Mouse (Mus musculus) midbrain, embryonic 14.5 days (tissue): ENCODE results near the gene Zfp689. TPM values are rescaled to one million over a fixed set of nuclear protein-coding genes. Genes with fewer than 3 reads are reported as not detected.
A peak's percentile ranks its signal among the peaks of the same experiment; 100 is the strongest.
"Not testable (repeated sequence)": the region's sequence is repeated elsewhere in the genome, so short reads cannot be mapped to it uniquely, and the experiment has no call there.

ENCODE experiments used
- ATAC-seq: fragments of 200-750 bp; cut with Nextera tagmentation; 2 replicates; pipeline ENCODE4 v1.8.0; 2017; ENCODE audit warnings: moderate number of reproducible peaks, moderate library complexity; ENCODE audit not compliant: low FRiP score, low TSS enrichment
- DNase-seq: peaks from one replicate; pipeline ENCODE4 v3.0.0-alpha.2; 2015
- H3K27ac ChIP-seq: fragments of 300-500 bp; sonication (generic); replicated peaks from 2 replicates; pipeline ENCODE4 v1.5.1; 2014; ENCODE audit warnings: mild to moderate bottlenecking, low read depth, low read length, moderate library complexity
- H3K27me3 ChIP-seq: fragments of 300-500 bp; sonication (generic); 2 replicates; pipeline ENCODE4 v1.6.1; 2014; ENCODE audit warnings: low read length, control low read depth, mixed read lengths; ENCODE audit not compliant: control insufficient read depth, insufficient read depth
- H3K36me3 ChIP-seq: fragments of 300-500 bp; sonication (generic); 2 replicates; pipeline ENCODE4 v1.6.1; 2014; ENCODE audit warnings: low read length, control low read depth; ENCODE audit not compliant: control insufficient read depth, insufficient read depth
- H3K4me1 ChIP-seq: fragments of 300-500 bp; sonication (generic); 2 replicates; pipeline ENCODE4 v1.6.1; 2014; ENCODE audit warnings: mild to moderate bottlenecking, antibody characterized with exemption, low read length, control low read depth; ENCODE audit not compliant: control insufficient read depth, insufficient read depth
- H3K4me2 ChIP-seq: fragments of 300-500 bp; sonication (generic); 2 replicates; pipeline ENCODE4 v1.6.1; 2014; ENCODE audit warnings: mild to moderate bottlenecking, low read length, moderate library complexity
- H3K4me3 ChIP-seq: fragments of 300-500 bp; sonication (generic); replicated peaks from 2 replicates; pipeline ENCODE4 v1.5.1; 2014; ENCODE audit warnings: low read depth, low read length
- H3K9ac ChIP-seq: fragments of 300-500 bp; sonication (generic); replicated peaks from 2 replicates; pipeline ENCODE4 v1.6.1; 2014; ENCODE audit warnings: mild to moderate bottlenecking, low read length, moderate library complexity
- H3K9me3 ChIP-seq: fragments of 300-500 bp; sonication (generic); 2 replicates; pipeline ENCODE4 v1.6.1; 2016; ENCODE audit warnings: low read length, control low read depth, mixed read lengths; ENCODE audit not compliant: control insufficient read depth
- whole genome bisulfite sequencing: fragments of 180-500 bp; shearing (Covaris S2); extraction: QIAGEN DNeasy Blood & Tissue Kit; methylation state at CpG from one replicate; pipeline ENCODE4 v1.1.7; 2014; 5-methylcytosine and 5-hydroxymethylcytosine counted together
- polyA plus RNA-seq: library from polyadenylated mRNA; unstranded; fragments of >200 nt; fragmentation: Nextera tagmentation; extraction: Ambion mirVana; gene quantifications from 2 replicates; pipeline ENCODE4 v1.2.1, GENCODE M21; 2014

The Zfp689 gene
- polyA plus RNA-seq, 1 experiment from 2014 or later, result 16.1 TPM

- not testable (repeated sequence) for H3K9ac ChIP-seq, H3K27me3 ChIP-seq, DNase-seq, H3K4me1 ChIP-seq, H3K9me3 ChIP-seq, H3K27ac ChIP-seq, H3K4me3 ChIP-seq, ATAC-seq, H3K4me2 ChIP-seq
- peaks cover 41% of the 10 kb centered on the region for H3K36me3 ChIP-seq
- WGBS, result 98% methylated on average over 7 of the region's 8 CpGs
Observed at GRCm38 (mm10) chr7:127459311-127459710, 10.4 kb upstream of the Zfp689 start, which contains the start of gene Prr14. Gene Prr14 (plus strand): TSS chr7:127459611.

GRCm38 (mm10) chr7:127458371-127459122, 9.6 kb upstream of the Zfp689 start:
- H3K4me2 ChIP-seq, H3K27ac ChIP-seq, ATAC-seq, H3K27me3 ChIP-seq, H3K4me3 ChIP-seq, DNase-seq, H3K9ac ChIP-seq, H3K4me1 ChIP-seq, H3K9me3 ChIP-seq: not testable (repeated sequence)
- peaks cover 41% of the 10 kb centered on the region for H3K36me3 ChIP-seq
- WGBS, result 90% methylated on average over 3 of the region's 3 CpGs

- no peak overlapping the region for H3K27ac ChIP-seq
- H3K4me1 ChIP-seq, result peaks cover 26% of the 10 kb centered on the region
- DNase-seq, result no peak
- ATAC-seq, result no peak
- H3K27me3 ChIP-seq, result no peaks in the 10 kb centered on the region
- no peak overlapping the region for H3K9ac ChIP-seq
- H3K36me3 ChIP-seq, result peaks cover 28% of the 10 kb centered on the region
- no peak overlapping the region for H3K4me3 ChIP-seq
- no peaks in the 10 kb centered on the region for H3K9me3 ChIP-seq
- no peak overlapping the region for H3K4me2 ChIP-seq
- 96% methylated on average over 7 of the region's 7 CpGs for WGBS
Observed at GRCm38 (mm10) chr7:127454905-127455304, 5.9 kb upstream of the Zfp689 start.

DNA sequence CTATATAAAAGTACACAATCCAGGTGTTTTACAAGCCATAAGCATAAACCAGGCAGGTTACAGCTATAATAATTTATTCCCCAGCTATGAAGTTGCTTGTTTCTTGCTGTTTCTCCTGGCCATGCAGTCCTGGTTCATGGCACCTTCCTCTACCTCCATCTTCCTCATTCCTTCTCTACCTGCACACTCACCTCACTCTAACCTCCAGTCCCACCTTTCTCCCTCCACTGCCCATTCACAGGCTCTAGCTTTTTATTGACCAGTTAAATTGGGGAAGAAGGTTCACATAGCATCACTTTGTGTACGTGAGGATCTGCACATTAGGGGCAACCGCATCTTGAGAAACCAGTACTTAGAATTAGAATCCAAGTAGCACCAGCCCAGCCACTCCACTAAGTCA, 4.1 kb upstream of the Zfp689 start:
- WGBS, result 99% methylated on average over 2 of the region's 2 CpGs
- Histone ChIP-seq H3K4me2 (no peak overlapping the region), H3K27me3 (no peaks in the 10 kb centered on the region), H3K36me3 (peaks cover 22% of the 10 kb centered on the region), H3K4me1 (peaks cover 31% of the 10 kb centered on the region), H3K4me3 (no peak overlapping the region), H3K9me3 (no peaks in the 10 kb centered on the region), H3K27ac (no peak overlapping the region), H3K9ac (no peak overlapping the region)
- ATAC-seq (no peak), DNase-seq (no peak)

DNA sequence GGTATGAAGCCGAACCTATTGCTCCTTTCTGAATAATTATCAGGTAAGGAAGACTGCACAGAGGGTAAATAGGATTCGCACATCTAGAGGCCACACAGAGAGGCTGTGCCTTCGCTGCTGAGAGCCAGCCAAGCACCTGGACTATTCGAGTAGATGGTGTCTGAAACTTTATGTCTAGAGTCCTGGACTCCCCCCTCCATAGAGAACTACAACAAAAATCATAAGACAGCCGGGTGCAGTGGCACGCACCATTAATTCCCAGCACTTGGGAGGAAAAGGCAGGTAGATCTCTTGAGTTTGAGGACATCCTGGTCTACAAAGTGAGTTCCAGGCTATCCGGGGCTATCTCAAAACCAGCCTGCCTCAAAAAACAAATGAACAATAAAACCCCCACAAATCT, 1.0 kb upstream of the Zfp689 start:
- Histone ChIP-seq H3K4me3 (peak overlapping the region; percentile 93), H3K9ac (peak overlapping the region; percentile 42), H3K27me3 (no peaks in the 10 kb centered on the region), H3K4me2 (peak overlapping the region; percentile 69), H3K36me3 (peaks cover 9% of the 10 kb centered on the region), H3K27ac (no peak overlapping the region), H3K4me1 (peaks cover 37% of the 10 kb centered on the region), H3K9me3 (no peaks in the 10 kb centered on the region)
- no peak for DNase-seq
- WGBS, result 80% methylated on average over 7 of the region's 7 CpGs
- no peak for ATAC-seq

DNA sequence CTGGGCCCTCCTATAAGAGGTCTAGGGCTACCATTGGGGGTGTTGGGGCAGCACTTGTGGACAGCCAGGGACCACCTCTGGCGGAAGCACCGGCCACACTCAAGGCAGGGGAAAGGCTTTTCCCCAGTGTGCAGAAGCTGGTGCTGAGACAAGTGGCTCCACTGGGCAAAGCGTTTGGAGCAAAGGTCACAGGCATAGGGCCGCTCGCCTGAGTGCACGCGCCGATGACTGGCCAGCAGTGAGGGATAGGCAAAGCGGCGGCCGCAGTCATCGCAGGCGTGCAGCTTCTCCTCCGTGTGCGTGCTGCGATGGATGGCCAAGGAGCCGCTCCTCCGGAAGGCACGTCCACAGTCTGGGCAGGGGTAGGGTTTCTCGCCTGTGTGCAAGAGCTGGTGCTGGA, 5.0 kb downstream of the Zfp689 start:
- peaks cover 38% of the 10 kb centered on the region for H3K36me3 ChIP-seq
- no peaks in the 10 kb centered on the region for H3K9me3 ChIP-seq
- DNase-seq (no peak), ATAC-seq (no peak)
- no peaks in the 10 kb centered on the region for H3K27me3 ChIP-seq
- no peak overlapping the region for H3K4me3 ChIP-seq
- no peak overlapping the region for H3K4me2 ChIP-seq
- H3K27ac ChIP-seq, result no peak overlapping the region
- no peak overlapping the region for H3K9ac ChIP-seq
- H3K4me1 ChIP-seq, result peaks cover 8% of the 10 kb centered on the region; the same call in 1 of the 2 replicates
- WGBS, result 91% methylated on average over 20 of the region's 20 CpGs

GRCm38 (mm10) chr7:127437724-127438123, 11.2 kb downstream of the Zfp689 start:
- no peak overlapping the region for H3K27ac ChIP-seq
- no peak overlapping the region for H3K4me2 ChIP-seq
- H3K4me3 ChIP-seq, result no peak overlapping the region
- H3K4me1 ChIP-seq, result no peaks in the 10 kb centered on the region
- 84% methylated on average over 3 of the region's 3 CpGs for WGBS
- no peak overlapping the region for H3K9ac ChIP-seq
- DNase-seq (no peak), ATAC-seq (no peak)
- peaks cover 11% of the 10 kb centered on the region for H3K36me3 ChIP-seq
- H3K9me3 ChIP-seq, result peaks cover 5% of the 10 kb centered on the region; the same call in 1 of the 2 replicates
- no peaks in the 10 kb centered on the region for H3K27me3 ChIP-seq

DNA sequence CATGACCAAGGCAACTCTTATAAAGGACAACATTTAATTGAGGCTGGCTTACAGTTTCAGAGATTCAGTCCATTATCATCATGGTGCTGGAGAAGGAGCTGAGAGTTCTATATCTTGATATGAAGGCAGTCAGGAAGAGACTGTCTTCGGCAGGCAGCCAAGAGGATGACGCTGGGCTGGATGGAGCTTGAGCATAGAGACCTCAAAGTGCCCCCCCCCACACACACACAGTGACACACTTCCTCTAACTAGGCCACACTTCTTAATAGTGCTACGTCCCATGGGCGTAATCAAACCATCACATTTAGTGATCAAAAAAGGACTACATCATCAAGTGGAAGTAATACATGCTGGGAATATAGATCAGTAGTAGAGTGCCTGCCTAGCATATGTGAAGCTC, 13.8 kb downstream of the Zfp689 start:
- ATAC-seq, result no peak
- no peak overlapping the region for H3K4me3 ChIP-seq
- no peak for DNase-seq
- no peak overlapping the region for H3K9ac ChIP-seq
- no peaks in the 10 kb centered on the region for H3K4me1 ChIP-seq
- H3K36me3 ChIP-seq, result no peaks in the 10 kb centered on the region
- WGBS, result 94% methylated on average over 4 of the region's 4 CpGs
- H3K27me3 ChIP-seq, result no peaks in the 10 kb centered on the region
- peaks cover 5% of the 10 kb centered on the region; the same call in 1 of the 2 replicates for H3K9me3 ChIP-seq
- H3K4me2 ChIP-seq, result no peak overlapping the region
- H3K27ac ChIP-seq, result no peak overlapping the region

- Histone ChIP-seq H3K4me2 (no peak overlapping the region), H3K27ac (no peak overlapping the region), H3K27me3 (0 out of 2 replicates have a peak, but pooled peaks cover 3% of the 10 kb centered on the region), H3K9me3 (no peaks in the 10 kb centered on the region), H3K9ac (no peak overlapping the region), H3K36me3 (no peaks in the 10 kb centered on the region), H3K4me3 (no peak overlapping the region), H3K4me1 (peaks cover under 1% of the 10 kb centered on the region)
- 75% methylated on average over 3 of the region's 3 CpGs for WGBS
- ATAC-seq, result no peak
- no peak for DNase-seq
Observed at GRCm38 (mm10) chr7:127426354-127426753, 22.6 kb downstream of the Zfp689 start.
